Mouse (Mus musculus) adrenal gland (tissue): ENCODE results near the gene Fxyd6.

Source experiments
- intact Hi-C: fragments of 180-260 bp; cut with DNase I; formaldehyde crosslinking; loops from one replicate; pipeline ENCODE4 v1.15.1; 2025

Gene Fxyd6

GRCm38 (mm10) chr9:45374988-45375502 lies 5.1 kb downstream of the Fxyd6 start:
- intact Hi-C loops = no loop called here

GRCm38 (mm10) chr9:45376427-45376826 lies 6.4 kb downstream of the Fxyd6 start:
- intact Hi-C loops = no loop called here

DNA sequence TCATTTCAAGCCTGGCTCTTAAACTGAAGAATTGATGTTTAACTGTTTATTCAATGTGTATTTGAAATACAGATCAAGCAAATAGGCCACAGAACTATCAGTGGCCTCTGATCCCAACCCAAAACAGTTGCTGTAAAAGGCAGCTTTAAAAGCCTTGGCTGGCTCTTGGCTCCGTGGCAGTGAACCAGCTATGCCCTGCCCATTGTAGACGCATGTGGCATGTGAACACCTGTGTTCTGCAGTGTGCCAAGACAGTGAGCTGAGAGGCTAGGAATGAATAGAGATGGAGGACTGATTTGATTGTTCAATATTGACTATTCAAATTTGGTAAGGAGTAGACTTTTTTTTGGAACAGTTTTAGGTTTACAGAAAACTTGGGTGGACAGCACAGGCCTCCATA lies 6.9 kb downstream of the Fxyd6 start:
- intact Hi-C loops = no loop called here

- intact Hi-C loops = no loop called here
Measured at GRCm38 (mm10) chr9:45380411-45381251, 10.6 kb downstream of the Fxyd6 start.

DNA sequence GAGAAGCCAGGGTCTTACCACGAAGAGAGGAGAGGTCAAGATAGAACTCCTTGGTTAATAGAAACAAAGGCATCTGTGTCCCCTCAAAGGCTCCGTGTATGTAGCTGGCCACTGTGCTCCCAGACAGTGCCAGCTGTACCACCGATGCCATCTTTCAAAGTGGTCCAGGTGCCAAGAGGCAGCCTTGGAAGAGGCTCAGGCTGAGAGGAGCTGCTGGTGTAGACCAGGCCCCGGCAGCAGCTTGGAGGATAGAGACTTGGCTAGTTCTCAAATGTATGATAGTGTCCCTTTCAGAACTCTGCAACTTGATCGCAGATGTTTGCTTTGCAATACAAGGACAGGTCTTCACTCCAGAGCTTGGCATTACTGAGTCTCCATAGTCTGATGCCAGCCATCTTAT lies 12.4 kb downstream of the Fxyd6 start:
- intact Hi-C loops = no loop called here

- intact Hi-C loops = no loop called here
Measured at GRCm38 (mm10) chr9:45382834-45383233, 12.8 kb downstream of the Fxyd6 start.

DNA sequence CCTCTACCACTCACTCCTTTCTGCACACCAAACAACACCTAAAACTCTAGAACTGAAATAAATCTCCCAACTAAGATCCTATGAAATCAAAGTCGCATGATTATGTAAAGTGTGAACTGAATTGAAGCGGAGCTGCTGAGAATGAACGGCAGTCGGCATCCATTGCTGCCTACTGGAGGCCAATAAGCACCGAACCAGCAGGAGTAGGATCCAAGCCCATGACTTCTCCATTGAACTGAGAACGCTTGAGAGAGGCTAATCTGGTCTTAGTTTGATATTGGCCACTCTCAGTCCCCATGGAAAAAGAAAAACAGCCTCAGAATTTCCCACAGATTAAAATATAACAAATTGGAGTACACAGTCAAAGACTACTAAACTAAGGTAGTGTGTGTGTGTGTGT lies 13.9 kb downstream of the Fxyd6 start:
- intact Hi-C loops = no loop called here

DNA sequence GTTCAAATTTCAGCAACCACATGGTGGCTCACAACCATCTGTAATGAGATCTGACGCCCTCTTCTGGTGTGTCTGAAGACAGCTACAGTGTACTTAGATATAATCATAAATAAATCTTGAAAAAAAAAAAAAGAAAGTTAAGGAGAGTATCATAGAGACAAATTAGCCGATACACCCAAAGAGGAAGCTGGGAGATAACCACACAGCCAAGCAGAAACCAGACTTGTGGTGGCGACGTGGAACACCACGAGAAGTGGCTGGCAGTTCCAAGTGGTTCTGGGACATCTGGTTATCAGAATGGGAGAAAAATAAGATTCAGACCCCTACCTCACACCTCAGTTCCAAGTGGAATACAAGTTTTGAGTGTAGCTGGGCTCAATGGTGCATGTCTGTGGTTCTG lies 16.7 kb downstream of the Fxyd6 start:
- intact Hi-C loops = no loop called here

GRCm38 (mm10) chr9:45388385-45388994 lies 18.5 kb downstream of the Fxyd6 start:
- intact Hi-C loops = loop anchor here (1.0 to 2.0 kb wide), 3 partner anchors 44 to 167 kb away; no protein-coding TSS in a partner anchor

DNA sequence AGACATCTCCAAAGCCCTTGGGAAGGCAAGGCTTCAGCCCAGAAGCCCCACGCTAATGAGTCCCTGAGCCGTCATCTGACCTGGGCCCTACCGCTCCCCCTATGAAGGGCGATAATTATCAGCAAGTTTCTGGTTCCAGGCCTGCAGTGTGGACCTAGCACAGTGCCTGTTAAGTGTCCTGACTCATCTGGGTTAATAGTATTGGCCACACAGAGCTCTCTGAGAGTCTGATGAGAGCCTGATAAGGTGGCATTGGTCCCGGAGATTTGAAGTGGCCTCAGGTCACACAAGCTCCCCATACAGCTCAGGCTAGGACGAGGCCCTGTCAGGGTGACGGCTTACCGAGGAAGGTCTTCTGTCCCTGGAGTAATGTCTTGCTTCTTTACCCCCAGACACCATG lies 19.6 kb downstream of the Fxyd6 start:
- intact Hi-C loops = loop anchor here (2.0 kb wide), 1 partner anchor 45 kb away; no protein-coding TSS in a partner anchor

DNA sequence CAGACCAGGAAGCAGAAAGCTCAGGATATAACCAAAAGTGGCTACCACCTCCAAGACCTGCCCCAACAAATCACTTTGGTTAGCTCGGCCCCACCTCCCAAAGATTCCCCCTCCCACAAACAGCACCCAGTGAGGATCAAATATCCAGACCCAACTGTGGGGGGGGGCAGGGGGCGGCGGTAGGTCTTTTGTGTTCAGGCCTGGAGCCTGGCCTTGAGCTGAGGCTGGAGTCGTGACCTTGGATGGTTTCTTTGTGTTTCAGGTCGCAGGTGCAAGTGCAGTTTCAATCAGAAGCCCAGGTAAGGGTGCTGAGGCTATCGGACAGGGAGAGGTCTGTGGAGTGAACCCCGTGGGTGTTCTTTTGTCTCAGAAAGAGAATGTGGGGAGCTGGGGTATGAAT lies 21.3 kb downstream of the Fxyd6 start:
- intact Hi-C loops = no loop called here

GRCm38 (mm10) chr9:45395218-45395617 lies 25.2 kb downstream of the Fxyd6 start:
- intact Hi-C loops = no loop called here

- intact Hi-C loops = no loop called here
Measured at GRCm38 (mm10) chr9:45395796-45396195, 25.8 kb downstream of the Fxyd6 start.

GRCm38 (mm10) chr9:45398336-45398735 lies 28.4 kb downstream of the Fxyd6 start:
- intact Hi-C loops = no loop called here

DNA sequence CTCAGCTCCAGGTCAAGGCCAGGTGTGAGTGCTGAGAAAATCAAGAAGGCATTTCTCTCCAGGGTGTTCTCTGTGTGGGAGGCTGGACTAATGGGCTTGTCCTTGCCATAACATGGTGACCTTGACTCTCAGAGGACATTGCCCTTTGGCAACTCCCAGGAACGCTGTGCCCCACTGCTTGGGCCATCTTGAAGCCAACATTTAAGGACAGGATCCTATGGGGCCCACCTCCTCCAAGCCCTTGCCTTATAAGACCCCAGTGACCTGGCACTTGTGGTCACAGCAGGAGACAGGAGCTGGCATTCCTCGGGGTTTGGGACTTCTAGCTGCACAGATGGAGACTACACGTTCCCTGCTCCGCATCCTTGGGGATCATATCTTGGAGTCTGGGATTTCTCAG lies 29.4 kb downstream of the Fxyd6 start, which contains the start of gene Fxyd2:
Gene Fxyd2 (plus strand): TSS at position 236 of the 400 bp plus-strand sequence.
- intact Hi-C loops = no loop called here

- intact Hi-C loops = no loop called here
Measured at GRCm38 (mm10) chr9:45401851-45402250, 31.9 kb downstream of the Fxyd6 start.

DNA sequence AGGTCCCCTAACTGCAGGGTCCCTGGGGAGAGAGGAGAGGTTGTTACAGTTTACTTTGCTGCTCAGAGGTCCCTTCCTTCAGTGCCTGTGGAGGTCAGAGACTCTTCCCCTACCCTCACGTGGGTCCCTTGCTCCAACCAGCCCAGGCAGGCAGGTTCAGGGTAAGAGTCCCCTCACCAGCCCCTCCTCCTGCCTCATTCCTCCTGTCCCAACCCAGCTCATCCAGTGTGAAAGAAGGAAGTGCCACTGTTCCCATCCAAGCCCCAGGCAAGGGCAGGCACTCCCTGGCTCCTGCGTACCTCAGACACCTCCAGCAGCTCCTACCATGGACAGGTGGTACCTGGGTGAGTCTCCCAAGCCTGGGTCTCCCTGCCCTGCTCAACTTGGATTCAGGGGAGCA lies 33.0 kb downstream of the Fxyd6 start:
- intact Hi-C loops = no loop called here

GRCm38 (mm10) chr9:45405694-45406093 lies 35.7 kb downstream of the Fxyd6 start:
- intact Hi-C loops = no loop called here

DNA sequence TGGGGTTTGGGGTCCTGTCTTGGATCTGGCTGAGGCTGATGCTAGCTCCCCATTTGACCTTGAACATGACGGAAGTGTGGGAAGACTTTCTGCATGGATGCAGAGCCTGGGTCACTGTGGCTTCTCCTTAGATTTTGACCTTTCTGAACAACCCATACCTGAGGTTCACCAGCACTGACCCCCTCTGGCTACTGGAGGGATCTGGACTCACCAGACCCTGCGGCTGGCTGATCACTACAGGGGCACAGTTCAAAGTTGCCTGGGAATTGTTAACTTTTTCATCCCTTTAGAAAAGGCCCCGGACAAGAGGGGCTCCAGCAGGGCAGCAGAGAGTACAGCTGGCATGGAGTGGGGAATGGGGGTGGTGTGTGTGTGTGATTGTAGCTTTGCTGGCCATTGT lies 36.8 kb downstream of the Fxyd6 start:
- intact Hi-C loops = no loop called here

DNA sequence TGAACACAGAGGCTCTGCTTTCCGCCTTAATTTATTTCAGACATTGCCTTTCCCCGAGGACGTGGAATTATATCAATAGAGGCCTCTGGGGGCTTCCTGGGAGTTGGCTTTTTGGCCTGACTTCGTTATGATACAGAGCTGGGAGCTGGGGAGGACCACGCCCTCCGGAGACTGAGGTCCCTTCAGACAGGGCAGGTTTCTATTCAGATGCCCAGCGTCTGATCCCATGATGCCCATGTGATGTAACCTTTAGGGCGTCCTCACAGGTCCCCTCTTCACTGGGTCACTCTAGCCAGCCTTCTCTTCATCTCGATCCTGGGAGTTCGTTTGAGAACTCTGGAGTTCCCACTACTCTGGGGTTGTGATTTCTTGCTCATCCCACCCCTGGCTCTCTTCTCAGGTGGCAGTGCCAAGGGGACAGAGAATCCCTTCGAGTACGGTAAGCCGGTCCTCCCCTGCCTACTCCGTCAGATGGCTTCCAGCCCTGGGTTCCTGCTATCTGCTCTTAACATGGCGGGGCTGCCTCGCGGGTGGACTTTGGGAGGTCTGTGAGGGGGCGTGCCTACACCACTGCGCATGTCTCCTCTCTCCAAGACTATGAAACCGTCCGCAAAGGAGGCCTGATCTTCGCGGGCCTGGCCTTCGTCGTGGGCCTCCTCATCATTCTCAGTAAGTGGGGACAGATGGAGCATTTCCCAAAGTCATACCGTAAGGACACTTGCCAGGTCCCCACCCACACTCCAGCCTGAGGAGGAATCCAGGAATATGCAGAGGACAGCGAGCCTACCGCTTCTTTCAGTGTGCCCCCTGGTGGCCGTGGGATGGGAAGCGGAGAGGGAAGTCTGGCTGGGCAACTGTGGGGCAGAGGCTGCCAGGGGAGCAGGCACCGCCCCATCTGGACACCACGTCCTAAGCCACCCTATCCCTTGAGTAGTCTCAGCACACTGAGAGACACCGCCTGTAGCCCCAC lies 38.0 kb downstream of the Fxyd6 start:
- intact Hi-C loops = loop anchor here (2.0 kb wide), 1 partner anchor 107 kb away; no protein-coding TSS in a partner anchor

DNA sequence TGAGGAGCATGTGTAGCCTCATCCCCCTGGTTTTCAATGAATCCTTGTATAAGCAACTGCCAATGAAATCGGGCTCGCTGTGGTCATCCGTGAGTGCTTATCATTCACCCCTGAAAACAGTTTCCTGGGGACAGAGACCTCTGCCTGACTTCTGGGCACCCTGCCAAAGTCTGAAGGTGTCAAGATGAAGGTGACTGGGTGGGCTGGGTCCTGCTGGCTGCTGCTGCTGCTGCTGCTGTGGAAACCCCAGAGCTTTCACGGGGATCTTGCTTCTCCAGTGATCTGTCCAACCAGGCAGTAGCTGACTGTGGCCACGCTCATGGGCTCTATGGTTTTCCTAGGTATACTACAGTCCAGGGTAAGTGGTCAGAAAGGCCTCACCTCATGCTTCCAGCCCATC lies 40.2 kb downstream of the Fxyd6 start:
- intact Hi-C loops = no loop called here
